Mouse (Mus musculus) spleen, adult 2 months (tissue): ENCODE data around the gene E130114P18Rik.

Source experiments
- CTCF ChIP-seq: fragments of 200-500 bp; IDR thresholded peaks from 2 replicates; pipeline ENCODE4 v1.5.1; 2011; ENCODE audit warnings: mild to moderate bottlenecking, inconsistent platforms; ENCODE audit not compliant: insufficient read depth, insufficient read length, insufficient replicate concordance; ENCODE audit errors: extremely low read depth
- POLR2A ChIP-seq: fragments of 200-500 bp; IDR thresholded peaks from 2 replicates; pipeline ENCODE4 v1.6.1; 2011; ENCODE audit warnings: low read depth, low read length, inconsistent platforms

DNA sequence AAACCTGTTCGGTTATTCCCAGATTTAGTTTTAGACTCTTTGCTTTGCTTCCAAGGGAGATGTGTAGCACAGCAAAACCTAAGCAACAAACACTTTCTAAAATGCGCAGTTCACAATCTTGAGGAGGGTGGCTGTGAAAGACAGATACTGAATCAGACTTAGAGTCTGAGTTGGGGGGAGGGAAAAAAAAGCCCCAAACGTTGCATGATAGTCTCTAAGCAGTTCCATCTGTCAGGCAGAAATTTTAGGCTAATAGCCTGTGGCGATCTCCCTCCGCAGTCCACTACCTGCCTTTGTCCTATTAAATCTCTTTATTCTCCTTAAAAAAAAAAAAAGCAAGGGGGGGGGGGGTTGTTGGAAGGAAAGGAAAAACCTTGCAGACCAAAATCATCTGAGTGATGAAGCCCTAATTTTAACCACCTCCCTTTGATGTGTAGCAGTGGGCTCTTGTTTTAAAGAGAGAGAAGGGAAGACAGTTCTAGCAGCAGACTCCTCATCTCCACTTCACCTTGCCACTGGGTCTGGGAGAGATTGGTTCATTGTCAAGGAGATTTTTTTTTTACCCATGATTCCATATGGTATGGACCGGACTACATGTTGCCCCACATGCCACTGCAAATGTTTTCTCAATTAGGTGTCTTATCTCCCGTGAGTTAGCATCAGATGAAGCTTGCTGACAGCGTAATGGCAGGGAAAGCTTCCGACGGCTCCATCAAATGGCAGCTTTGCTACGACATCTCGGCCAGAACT lies 196.4 kb downstream of the E130114P18Rik start:
- TF ChIP-seq POLR2A = no peak
- TF ChIP-seq CTCF = no peak
